Mouse (Mus musculus) neural tube, embryonic 14.5 days (tissue): ENCODE results near the gene Rngtt. TPM values are rescaled to one million over a fixed set of nuclear protein-coding genes. Genes with fewer than 3 reads are reported as not detected.
"Not testable (repeated sequence)": the region's sequence is repeated elsewhere in the genome, so short reads cannot be mapped to it uniquely, and the experiment has no call there.

Experiments used
- ATAC-seq: fragments of 200-750 bp; cut with Nextera tagmentation; 2 replicates; pipeline ENCODE4 v1.8.0; 2017; ENCODE audit warnings: low read depth, mild to moderate bottlenecking, moderate TSS enrichment, moderate library complexity
- H3K27ac ChIP-seq: fragments of 300-500 bp; sonication (generic); 2 replicates; pipeline ENCODE4 v1.5.1; 2014; ENCODE audit warnings: low read depth, mild to moderate bottlenecking, control low read depth, low read length, moderate library complexity, mixed read lengths
- H3K27me3 ChIP-seq: fragments of 300-500 bp; sonication (generic); 2 replicates; pipeline ENCODE4 v1.6.1; 2014; ENCODE audit warnings: low read length; ENCODE audit not compliant: control insufficient read depth, insufficient read depth
- H3K36me3 ChIP-seq: fragments of 300-500 bp; sonication (generic); 2 replicates; pipeline ENCODE4 v1.6.1; 2014; ENCODE audit warnings: low read length, mixed read lengths; ENCODE audit not compliant: control insufficient read depth, insufficient read depth
- H3K4me1 ChIP-seq: fragments of 300-500 bp; sonication (generic); 2 replicates; pipeline ENCODE4 v1.6.1; 2014; ENCODE audit warnings: low read length; ENCODE audit not compliant: control insufficient read depth, insufficient read depth
- H3K4me2 ChIP-seq: fragments of 300-500 bp; sonication (generic); 2 replicates; pipeline ENCODE4 v1.6.1; 2014; ENCODE audit warnings: mild to moderate bottlenecking, low read depth, low read length, control low read depth
- H3K4me3 ChIP-seq: fragments of 300-500 bp; sonication (generic); 2 replicates; pipeline ENCODE4 v1.5.1; 2014; ENCODE audit warnings: low read depth, low read length, control low read depth, mixed read lengths
- H3K9ac ChIP-seq: fragments of 300-500 bp; sonication (generic); replicated peaks from 2 replicates; pipeline ENCODE4 v1.6.1; 2014; ENCODE audit warnings: low read depth, mild to moderate bottlenecking, control low read depth, low read length, mixed read lengths
- H3K9me3 ChIP-seq: fragments of 300-500 bp; sonication (generic); 2 replicates; pipeline ENCODE4 v1.6.1; 2016; ENCODE audit warnings: low read length; ENCODE audit not compliant: control insufficient read depth
- WGBS: fragments of 180-500 bp; shearing (Covaris S2); extraction: QIAGEN DNeasy Blood & Tissue Kit; methylation state at CpG from one replicate; pipeline ENCODE4 v1.1.7; 2014; 5-methylcytosine and 5-hydroxymethylcytosine counted together
- polyA plus RNA-seq: library from polyadenylated mRNA; unstranded; fragments of >200 nt; fragmentation: Nextera tagmentation; extraction: Ambion mirVana; gene quantifications from 2 replicates; pipeline ENCODE4 v1.2.1, GENCODE M21; 2014

Rngtt gene
- polyA plus RNA-seq, 1 experiment from 2014 or later, result 24.2 TPM

DNA sequence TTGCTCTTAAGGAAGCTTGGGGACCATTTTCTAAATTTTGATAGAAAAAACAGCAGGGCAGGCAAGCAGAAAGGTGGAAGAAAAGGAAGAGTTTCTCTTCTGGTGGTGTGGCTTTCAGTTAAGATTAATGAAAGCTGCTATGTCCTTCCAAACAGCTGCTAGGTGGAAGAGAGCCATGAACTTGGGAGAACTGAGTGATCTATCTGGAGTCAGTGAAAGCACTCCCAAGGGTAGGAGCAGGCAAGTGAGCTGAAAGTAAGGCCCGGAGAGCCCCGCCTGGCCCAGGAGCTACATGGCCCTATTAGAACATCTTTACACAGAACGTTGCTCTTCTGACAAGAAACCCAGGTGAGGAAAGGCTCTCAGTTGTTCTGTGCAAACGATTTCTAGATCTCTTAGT is 103.7 kb downstream of the Rngtt start:
- WGBS, result 68% methylated on average over 4 of the region's 4 CpGs
- H3K27me3 ChIP-seq, result no peaks in the 10 kb centered on the region
- no peak overlapping the region for H3K4me2 ChIP-seq
- H3K36me3 ChIP-seq, result no peaks in the 10 kb centered on the region
- no peaks in the 10 kb centered on the region for H3K4me1 ChIP-seq
- no peak overlapping the region for H3K4me3 ChIP-seq
- no peaks in the 10 kb centered on the region for H3K9me3 ChIP-seq
- no peak overlapping the region for H3K9ac ChIP-seq
- ATAC-seq, result no peak
- H3K27ac ChIP-seq, result no peak overlapping the region

GRCm38 (mm10) chr4:33414781-33415180 is 104.7 kb downstream of the Rngtt start:
- Histone ChIP-seq H3K9me3 (no peaks in the 10 kb centered on the region), H3K4me1 (no peaks in the 10 kb centered on the region), H3K27ac (no peak overlapping the region), H3K36me3 (no peaks in the 10 kb centered on the region), H3K4me2 (no peak overlapping the region), H3K9ac (no peak overlapping the region), H3K27me3 (no peaks in the 10 kb centered on the region), H3K4me3 (no peak overlapping the region)
- 69% methylated on average over 4 of the region's 4 CpGs for WGBS
- ATAC-seq, result no peak

GRCm38 (mm10) chr4:33417391-33417790 is 107.3 kb downstream of the Rngtt start:
- no peak overlapping the region for H3K4me3 ChIP-seq
- WGBS, result 92% methylated on average over 4 of the region's 4 CpGs
- H3K9ac ChIP-seq, result no peak overlapping the region
- H3K27me3 ChIP-seq, result no peaks in the 10 kb centered on the region
- H3K4me2 ChIP-seq, result no peak overlapping the region
- H3K9me3 ChIP-seq, result no peaks in the 10 kb centered on the region
- H3K4me1 ChIP-seq, result no peaks in the 10 kb centered on the region
- no peak overlapping the region for H3K27ac ChIP-seq
- ATAC-seq, result no peak
- no peaks in the 10 kb centered on the region for H3K36me3 ChIP-seq

GRCm38 (mm10) chr4:33419644-33420043 is 109.5 kb downstream of the Rngtt start:
- no peak overlapping the region for H3K4me3 ChIP-seq
- H3K4me2 ChIP-seq, result no peak overlapping the region
- no peak overlapping the region for H3K9ac ChIP-seq
- 58% methylated on average over 1 of the region's 1 CpGs for WGBS
- no peaks in the 10 kb centered on the region for H3K9me3 ChIP-seq
- no peak for ATAC-seq
- H3K27ac ChIP-seq, result no peak overlapping the region
- no peaks in the 10 kb centered on the region for H3K4me1 ChIP-seq
- no peaks in the 10 kb centered on the region for H3K36me3 ChIP-seq
- no peaks in the 10 kb centered on the region for H3K27me3 ChIP-seq

GRCm38 (mm10) chr4:33428856-33429255 is 118.7 kb downstream of the Rngtt start:
- WGBS, result 69% methylated on average over 4 of the region's 4 CpGs

GRCm38 (mm10) chr4:33441864-33442263 is 131.8 kb downstream of the Rngtt start:
- no peak for ATAC-seq
- no peaks in the 10 kb centered on the region for H3K36me3 ChIP-seq
- no peak overlapping the region for H3K4me3 ChIP-seq
- no peaks in the 10 kb centered on the region for H3K4me1 ChIP-seq
- H3K9me3 ChIP-seq, result no peaks in the 10 kb centered on the region
- 95% methylated on average over 6 of the region's 6 CpGs for WGBS
- no peaks in the 10 kb centered on the region for H3K27me3 ChIP-seq
- H3K9ac ChIP-seq, result no peak overlapping the region
- no peak overlapping the region for H3K4me2 ChIP-seq
- no peak overlapping the region for H3K27ac ChIP-seq

More at GRCm38 (mm10) chr4:33428856-33429255, 118.7 kb downstream of the Rngtt start:
- Histone ChIP-seq H3K9me3 (no peaks in the 10 kb centered on the region), H3K4me2 (no peak overlapping the region), H3K36me3 (no peaks in the 10 kb centered on the region), H3K4me3 (no peak overlapping the region), H3K9ac (no peak overlapping the region), H3K4me1 (no peaks in the 10 kb centered on the region), H3K27me3 (no peaks in the 10 kb centered on the region), H3K27ac (no peak overlapping the region)
- ATAC-seq, result no peak

DNA sequence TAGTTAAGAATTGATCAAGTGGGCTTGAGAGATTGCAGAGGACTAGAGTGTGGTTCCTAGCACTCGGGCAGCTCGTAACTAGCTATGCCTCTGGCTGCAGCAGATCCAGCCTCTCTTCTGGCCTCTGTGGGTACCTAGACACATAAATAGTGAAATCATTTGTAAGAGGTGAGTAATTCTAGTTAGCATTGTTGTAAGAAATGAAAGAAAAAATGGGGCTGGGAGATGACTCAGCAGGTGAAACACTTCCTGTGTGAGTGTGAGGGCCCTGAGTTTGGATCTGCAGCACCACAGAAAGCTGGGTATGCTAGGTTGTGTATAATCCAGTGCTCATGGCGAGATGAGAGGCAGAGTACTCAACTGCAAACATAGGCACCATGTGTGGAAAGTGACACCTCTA is 136.2 kb downstream of the Rngtt start:
- no peaks in the 10 kb centered on the region for H3K36me3 ChIP-seq
- ATAC-seq, result no peak
- H3K4me1 ChIP-seq, result no peaks in the 10 kb centered on the region
- H3K27ac ChIP-seq, result no peak overlapping the region
- H3K27me3 ChIP-seq, result no peaks in the 10 kb centered on the region
- no peak overlapping the region for H3K9ac ChIP-seq
- H3K9me3 ChIP-seq, result no peaks in the 10 kb centered on the region
- no peak overlapping the region for H3K4me2 ChIP-seq
- H3K4me3 ChIP-seq, result no peak overlapping the region
- 98% methylated on average over 3 of the region's 3 CpGs for WGBS

DNA sequence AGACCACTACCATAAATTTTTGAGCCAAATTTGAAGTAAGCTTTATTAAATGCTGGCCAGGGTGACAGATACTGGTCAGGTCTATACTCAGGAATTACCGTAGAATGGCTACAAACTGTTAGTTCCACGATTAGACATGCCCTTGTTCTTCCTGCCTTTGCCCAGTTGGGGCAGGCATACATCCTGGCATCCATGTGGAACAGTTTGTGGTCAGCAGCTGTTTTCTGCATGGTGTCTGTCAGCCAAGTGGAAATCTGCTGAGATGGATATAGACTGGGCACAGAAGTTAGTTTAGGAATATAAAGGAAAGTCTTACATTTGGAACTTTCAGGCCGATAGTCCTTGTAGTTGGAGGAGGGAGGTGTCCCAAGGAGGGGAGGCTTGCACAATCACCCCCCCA is 136.8 kb downstream of the Rngtt start:
- no peak overlapping the region for H3K9ac ChIP-seq
- no peaks in the 10 kb centered on the region for H3K4me1 ChIP-seq
- H3K4me3 ChIP-seq, result no peak overlapping the region
- H3K27me3 ChIP-seq, result no peaks in the 10 kb centered on the region
- H3K36me3 ChIP-seq, result no peaks in the 10 kb centered on the region
- WGBS, result 94% methylated on average over 3 of the region's 3 CpGs
- no peaks in the 10 kb centered on the region for H3K9me3 ChIP-seq
- no peak overlapping the region for H3K27ac ChIP-seq
- H3K4me2 ChIP-seq, result no peak overlapping the region
- ATAC-seq, result no peak

GRCm38 (mm10) chr4:33450356-33450755 is 140.2 kb downstream of the Rngtt start:
- H3K27ac ChIP-seq, H3K9me3 ChIP-seq, H3K4me2 ChIP-seq, H3K4me3 ChIP-seq, ATAC-seq, H3K27me3 ChIP-seq, H3K4me1 ChIP-seq, H3K9ac ChIP-seq, H3K36me3 ChIP-seq: not testable (repeated sequence)
- WGBS, result 96% methylated on average over 8 of the region's 8 CpGs

DNA sequence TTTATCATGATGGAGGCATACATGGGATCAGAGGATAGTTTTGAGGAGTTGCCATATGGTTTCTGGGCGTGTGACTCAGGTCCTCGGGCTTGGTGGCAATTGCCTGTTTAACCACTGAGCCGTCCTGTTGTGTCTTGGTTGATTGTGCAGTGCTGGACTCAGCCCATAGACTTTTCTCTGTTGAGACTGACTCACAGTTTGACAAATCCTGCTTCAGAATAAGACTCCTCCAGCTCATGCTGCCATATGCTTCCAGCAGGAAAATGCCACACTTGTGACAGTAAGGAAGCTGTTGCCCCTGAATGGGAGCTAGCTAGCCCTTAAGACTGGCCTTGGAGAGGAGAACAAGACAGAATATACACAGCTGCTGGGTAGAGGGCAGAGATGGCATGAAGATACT is 149.7 kb downstream of the Rngtt start:
- 98% methylated on average over 3 of the region's 3 CpGs for WGBS
- Histone ChIP-seq H3K4me3 (no peak overlapping the region), H3K36me3 (no peaks in the 10 kb centered on the region), H3K4me2 (no peak overlapping the region), H3K9me3 (no peaks in the 10 kb centered on the region), H3K27me3 (no peaks in the 10 kb centered on the region), H3K4me1 (no peaks in the 10 kb centered on the region), H3K27ac (no peak overlapping the region), H3K9ac (no peak overlapping the region)
- no peak for ATAC-seq
